Mouse (Mus musculus): ENCODE data around the gene Macrod1. TPM values are rescaled to one million over a fixed set of nuclear protein-coding genes. Genes with fewer than 3 reads are reported as not detected.

Gene Macrod1
- polyA plus RNA-seq, 1 experiment: 61.7 TPM

DNA sequence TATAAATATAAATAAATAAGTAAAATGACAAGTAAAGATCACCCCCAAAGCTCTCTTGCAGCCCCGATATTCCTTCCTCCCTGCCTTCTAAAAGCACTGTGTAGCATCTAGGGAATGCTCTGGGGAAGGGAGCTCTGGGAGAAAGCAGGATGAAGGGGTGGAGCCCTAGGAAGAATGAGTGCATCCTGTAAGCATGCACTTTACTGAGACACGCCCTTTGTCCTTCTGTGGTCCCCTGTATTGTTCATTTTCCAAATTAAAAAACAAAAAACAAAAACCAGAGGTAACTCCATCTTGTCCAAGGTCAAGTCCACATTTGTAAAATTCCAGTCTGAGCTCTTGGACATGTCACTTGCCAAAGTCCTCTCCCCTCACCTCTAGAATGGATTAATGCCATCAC is 148.3 kb downstream of the Macrod1 start:
- WGBS: 46% methylated on average over 2 of the region's 2 CpGs
- Histone ChIP-seq H3K27me3 (replicated peaks; ENCODE audit: control insufficient read depth, insufficient read depth, low read length) (no peaks in the 10 kb centered on the region), H3K4me1 (ENCODE audit: control insufficient read depth, insufficient read depth, low read length) (peaks cover 14% of the 10 kb centered on the region), H3K4me3 (ENCODE audit: insufficient read depth, low read depth, low read length) (peak overlapping the region; percentile 99; the same call in 1 of the 2 replicates), H3K36me3 (ENCODE audit: control insufficient read depth, insufficient read depth, low read length) (peaks cover 3% of the 10 kb centered on the region; the same call in 1 of the 2 replicates), H3K27ac (ENCODE audit: insufficient read depth, low read depth, low read length) (peak overlapping the region; percentile 72; the same call in 1 of the 2 replicates)
- DNase-seq: no peak
- no peak for TF ChIP-seq CTCF (conservative IDR thresholded peaks at IDR 0.05; ENCODE audit: insufficient read depth, insufficient read length, low read depth, low read length)
- TF ChIP-seq POLR2A (IDR thresholded peaks at IDR 0.05; ENCODE audit: low read depth, low read length): no peak

DNA sequence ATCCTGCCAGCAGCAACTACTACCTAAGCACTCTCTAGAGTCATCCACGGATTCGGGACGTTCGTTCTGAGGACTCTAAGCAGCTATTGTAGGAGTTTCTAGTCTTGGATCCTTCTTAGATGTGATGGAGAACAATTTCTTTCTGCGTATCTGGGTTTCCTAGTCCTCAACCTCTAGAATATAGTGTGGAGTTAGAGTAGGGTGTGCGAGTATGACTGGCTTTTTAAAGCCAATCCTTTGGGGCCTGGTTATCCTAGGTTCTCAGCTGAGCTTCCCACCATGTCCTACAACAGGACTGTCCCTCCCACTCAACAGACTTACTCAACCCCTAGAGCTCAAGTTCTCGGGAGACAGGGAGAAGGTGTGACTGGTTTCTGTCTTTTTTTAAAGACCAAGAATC is 148.7 kb downstream of the Macrod1 start:
- peak overlapping the region; percentile 99 for H3K4me3 ChIP-seq (ENCODE audit: insufficient read depth, low read depth, low read length)
- no peaks in the 10 kb centered on the region for H3K27me3 ChIP-seq (replicated peaks; ENCODE audit: control insufficient read depth, insufficient read depth, low read length)
- H3K4me1 ChIP-seq (ENCODE audit: control insufficient read depth, insufficient read depth, low read length): peaks cover 14% of the 10 kb centered on the region
- 9% methylated on average over 7 of the region's 7 CpGs for WGBS
- H3K36me3 ChIP-seq (ENCODE audit: control insufficient read depth, insufficient read depth, low read length): peaks cover 3% of the 10 kb centered on the region; the same call in 1 of the 2 replicates
- H3K27ac ChIP-seq (ENCODE audit: insufficient read depth, low read depth, low read length): peak overlapping the region; percentile 72
- TF ChIP-seq CTCF (conservative IDR thresholded peaks at IDR 0.05; ENCODE audit: insufficient read depth, insufficient read length, low read depth, low read length) (no peak), POLR2A (IDR thresholded peaks at IDR 0.05; ENCODE audit: low read depth, low read length) (no peak)
- no peak for DNase-seq

- TF ChIP-seq POLR2A (IDR thresholded peaks at IDR 0.05; ENCODE audit: low read depth, low read length) (peak; percentile 79), CTCF (conservative IDR thresholded peaks at IDR 0.05; ENCODE audit: insufficient read depth, insufficient read length, low read depth, low read length) (0 out of 2 replicates have a peak, but pooled peaks have one; percentile 1)
- peak; percentile 96 for DNase-seq
- Histone ChIP-seq H3K4me1 (ENCODE audit: control insufficient read depth, insufficient read depth, low read length) (peaks cover 14% of the 10 kb centered on the region), H3K27me3 (replicated peaks; ENCODE audit: control insufficient read depth, insufficient read depth, low read length) (no peaks in the 10 kb centered on the region), H3K36me3 (ENCODE audit: control insufficient read depth, insufficient read depth, low read length) (peaks cover 3% of the 10 kb centered on the region; the same call in 1 of the 2 replicates), H3K27ac (ENCODE audit: insufficient read depth, low read depth, low read length) (peak within 1 kb of the TSS; percentile 99), H3K4me3 (ENCODE audit: insufficient read depth, low read depth, low read length) (peak within 1 kb of the TSS; percentile 99)
- WGBS: 1% methylated on average over 79 of the region's 79 CpGs
These were observed 149.4 kb downstream of the Macrod1 start, which contains the start of gene Otub1 for GRCm38 (mm10) chr19:7205753-7206736. Gene Otub1, minus strand, starts transcription at chr19:7206316.

DNA sequence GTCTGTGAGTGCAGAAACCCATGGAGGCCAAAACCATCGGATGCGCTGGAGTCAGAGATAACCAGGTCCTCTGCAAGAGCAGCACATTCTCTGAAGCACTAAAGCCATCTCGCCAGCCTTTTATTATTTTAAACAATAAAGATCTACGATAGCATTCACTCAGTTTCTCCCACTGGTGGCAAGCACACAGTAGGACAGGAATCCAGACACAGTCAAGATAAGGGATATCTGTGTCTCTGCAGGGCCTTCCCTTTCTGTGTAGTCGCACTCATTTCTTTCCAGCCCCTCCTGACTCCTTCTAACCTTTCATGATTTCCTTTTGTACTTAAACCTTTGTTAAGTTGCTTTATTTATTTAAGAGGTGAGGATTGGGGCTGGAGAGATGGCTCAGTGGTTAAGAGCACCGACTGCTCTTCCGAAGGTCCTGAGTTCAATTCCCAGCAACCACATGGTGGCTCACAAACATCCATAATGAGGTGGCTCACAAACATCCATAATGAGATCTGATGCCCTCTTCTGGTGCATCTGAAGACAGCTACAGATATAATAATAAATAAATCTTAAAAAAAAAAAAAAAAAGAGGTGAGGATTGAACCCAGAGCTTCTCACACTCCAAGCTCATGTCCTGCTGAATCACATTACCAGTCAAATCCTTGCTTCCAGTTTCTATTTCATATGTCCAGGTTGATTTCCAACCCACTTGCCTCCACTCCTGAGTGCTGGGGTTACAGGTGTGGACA is 153.5 kb downstream of the Macrod1 start:
- peaks cover 3% of the 10 kb centered on the region; the same call in 1 of the 2 replicates for H3K36me3 ChIP-seq (ENCODE audit: control insufficient read depth, insufficient read depth, low read length)
- WGBS: 87% methylated on average over 7 of the region's 7 CpGs
- TF ChIP-seq CTCF (conservative IDR thresholded peaks at IDR 0.05; ENCODE audit: insufficient read depth, insufficient read length, low read depth, low read length) (no peak), POLR2A (IDR thresholded peaks at IDR 0.05; ENCODE audit: low read depth, low read length) (no peak)
- no peak overlapping the region for H3K27ac ChIP-seq (ENCODE audit: insufficient read depth, low read depth, low read length)
- DNase-seq: no peak
- H3K4me1 ChIP-seq (ENCODE audit: control insufficient read depth, insufficient read depth, low read length): peaks cover 17% of the 10 kb centered on the region
- no peaks in the 10 kb centered on the region for H3K27me3 ChIP-seq (replicated peaks; ENCODE audit: control insufficient read depth, insufficient read depth, low read length)
- H3K4me3 ChIP-seq (ENCODE audit: insufficient read depth, low read depth, low read length): no peak overlapping the region

DNA sequence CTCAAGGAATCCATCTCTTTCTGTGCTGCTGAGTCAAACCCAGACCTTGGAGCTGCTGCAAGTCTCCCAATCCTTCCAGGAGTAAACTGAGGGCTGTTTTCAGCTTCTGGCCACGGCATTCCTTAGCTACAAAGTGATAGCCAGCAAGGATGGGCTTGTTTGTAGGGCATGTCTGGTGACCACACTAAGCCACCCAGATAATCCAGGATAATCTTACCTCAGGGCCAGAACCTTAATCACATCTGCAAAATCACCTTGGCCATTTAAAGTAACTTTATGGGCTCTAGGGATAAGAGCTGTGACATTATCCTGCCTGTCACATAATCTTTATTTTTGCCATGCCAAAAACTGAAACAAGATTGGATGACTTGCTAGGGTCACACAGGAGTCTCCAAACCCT is 155.6 kb downstream of the Macrod1 start:
- 82% methylated on average over 1 of the region's 1 CpGs for WGBS
- DNase-seq: no peak
- H3K4me1 ChIP-seq (ENCODE audit: control insufficient read depth, insufficient read depth, low read length): peaks cover 23% of the 10 kb centered on the region
- H3K27ac ChIP-seq (ENCODE audit: insufficient read depth, low read depth, low read length): no peak overlapping the region
- H3K27me3 ChIP-seq (replicated peaks; ENCODE audit: control insufficient read depth, insufficient read depth, low read length): no peaks in the 10 kb centered on the region
- TF ChIP-seq CTCF (conservative IDR thresholded peaks at IDR 0.05; ENCODE audit: insufficient read depth, insufficient read length, low read depth, low read length): no peak
- TF ChIP-seq POLR2A (IDR thresholded peaks at IDR 0.05; ENCODE audit: low read depth, low read length): no peak
- H3K4me3 ChIP-seq (ENCODE audit: insufficient read depth, low read depth, low read length): no peak overlapping the region
- H3K36me3 ChIP-seq (ENCODE audit: control insufficient read depth, insufficient read depth, low read length): peaks cover 3% of the 10 kb centered on the region; the same call in 1 of the 2 replicates

GRCm38 (mm10) chr19:7213010-7213409 is 156.4 kb downstream of the Macrod1 start:
- 82% methylated on average over 3 of the region's 3 CpGs for WGBS
- Histone ChIP-seq H3K36me3 (ENCODE audit: control insufficient read depth, insufficient read depth, low read length) (peaks cover 3% of the 10 kb centered on the region; the same call in 1 of the 2 replicates), H3K27ac (ENCODE audit: insufficient read depth, low read depth, low read length) (no peak overlapping the region), H3K27me3 (replicated peaks; ENCODE audit: control insufficient read depth, insufficient read depth, low read length) (no peaks in the 10 kb centered on the region), H3K4me3 (ENCODE audit: insufficient read depth, low read depth, low read length) (no peak overlapping the region), H3K4me1 (ENCODE audit: control insufficient read depth, insufficient read depth, low read length) (peaks cover 26% of the 10 kb centered on the region)
- DNase-seq: no peak
- no peak for TF ChIP-seq CTCF (conservative IDR thresholded peaks at IDR 0.05; ENCODE audit: insufficient read depth, insufficient read length, low read depth, low read length)
- no peak for TF ChIP-seq POLR2A (IDR thresholded peaks at IDR 0.05; ENCODE audit: low read depth, low read length)
